8 mouse cellular contexts compared by ENCODE assay signal in genomic region chr14:25832301-25832700, GRCm38 (mm10). TPM values are rescaled to one million over a fixed set of nuclear protein-coding genes. Genes with fewer than 3 reads are reported as not detected.
DNase-seq lines count a peak whose midpoint lies in the region; ATAC-seq and TF ChIP-seq lines count a peak whose summit lies in the region.

No protein-coding gene starts in this region.

- no peak overlapping the region for H3K4me2 ChIP-seq in hindbrain, embryonic 11.5 days (replicated peaks; ENCODE audit: low read depth, low read length)
- no peak overlapping the region for H3K4me2 ChIP-seq in hindbrain, embryonic 13.5 days

- no peaks in the 10 kb centered on the region for H3K27me3 ChIP-seq in hindbrain, embryonic 11.5 days (ENCODE audit: control insufficient read depth, insufficient read depth, low read length)
- no peaks in the 10 kb centered on the region for H3K27me3 ChIP-seq in hindbrain, embryonic 13.5 days
- peaks cover 22% of the 10 kb centered on the region for H3K27me3 ChIP-seq in megakaryocyte, embryonic 14.5 days (replicated peaks)
- H3K27me3 ChIP-seq in small intestine, adult 2 months (ENCODE audit: control insufficient read depth, insufficient read depth, low read length): no peaks in the 10 kb centered on the region

- H3K9me3 ChIP-seq in hindbrain, embryonic 11.5 days (ENCODE audit: control insufficient read depth, low read length): no peaks in the 10 kb centered on the region
- H3K9me3 ChIP-seq in hindbrain, embryonic 13.5 days: no peaks in the 10 kb centered on the region
- H3K9me3 ChIP-seq in megakaryocyte, embryonic 14.5 days: peaks cover 4% of the 10 kb centered on the region; the same call in 1 of the 2 replicates

- H3K4me3 ChIP-seq in hindbrain, embryonic 11.5 days (ENCODE audit: low read depth, low read length): no peak overlapping the region
- no peak overlapping the region for H3K4me3 ChIP-seq in hindbrain, embryonic 13.5 days
- peak overlapping the region; percentile 76 for H3K4me3 ChIP-seq in megakaryocyte, embryonic 14.5 days (replicated peaks)
- no peak overlapping the region for H3K4me3 ChIP-seq in small intestine, adult 2 months (ENCODE audit: low read depth, low read length)

- H3K27ac ChIP-seq in hindbrain, embryonic 11.5 days (ENCODE audit: low read depth, low read length): no peak overlapping the region
- H3K27ac ChIP-seq in hindbrain, embryonic 13.5 days: no peak overlapping the region
- no peak overlapping the region for H3K27ac ChIP-seq in small intestine, adult 2 months (ENCODE audit: insufficient read depth, low read depth, low read length)

- ATAC-seq in hindbrain, embryonic 11.5 days (ENCODE audit: low FRiP score): no peak
- ATAC-seq in hindbrain, embryonic 13.5 days (ENCODE audit: low FRiP score): no peak
- ATAC-seq in hematopoietic stem cell, adult 5-6 weeks (replicated peaks in 1 of 2; ENCODE audit: insufficient read depth in 1 of 2, low FRiP score in 2 of 2, low TSS enrichment in 1 of 2, low read depth in 1 of 2, poor library complexity in 2 of 2, severe bottlenecking in 2 of 2): peak; percentile 89 to 92

- peak; percentile 75 for DNase-seq in hindbrain, embryonic 11.5 days (ENCODE audit: low spot score)
- peak; percentile 37 for DNase-seq in cerebellum, adult 11 months
- DNase-seq in frontal cortex, adult 2 months (ENCODE audit: extremely low spot score in 1 of 2, low spot score in 1 of 2): peak; percentile 67 to 79
- DNase-seq in left cerebral cortex, adult 18-20 months (ENCODE audit: low spot score in 2 of 2): peak; percentile 67 to 68

- peak; percentile 93 for TF ChIP-seq CTCF in small intestine, adult 2 months (IDR thresholded peaks at IDR 0.05; ENCODE audit: extremely low read depth, insufficient read length, insufficient replicate concordance, low read depth, low read length)

- H3K4me1 ChIP-seq in hindbrain, embryonic 11.5 days (replicated peaks; ENCODE audit: control insufficient read depth, insufficient read depth, low read length): no peaks in the 10 kb centered on the region
- no peaks in the 10 kb centered on the region for H3K4me1 ChIP-seq in hindbrain, embryonic 13.5 days (replicated peaks)
- H3K4me1 ChIP-seq in megakaryocyte, embryonic 14.5 days: peaks cover 8% of the 10 kb centered on the region
- peaks cover 2% of the 10 kb centered on the region; the same call in 1 of the 2 replicates for H3K4me1 ChIP-seq in small intestine, adult 2 months (ENCODE audit: control insufficient read depth, insufficient read depth, insufficient read length, low read length)

- no peak overlapping the region for H3K9ac ChIP-seq in hindbrain, embryonic 11.5 days (ENCODE audit: low read depth, low read length)
- H3K9ac ChIP-seq in hindbrain, embryonic 13.5 days: no peak overlapping the region

- no peaks in the 10 kb centered on the region for H3K36me3 ChIP-seq in hindbrain, embryonic 11.5 days (ENCODE audit: control insufficient read depth, insufficient read depth, low read length)
- no peaks in the 10 kb centered on the region for H3K36me3 ChIP-seq in hindbrain, embryonic 13.5 days
- no peaks in the 10 kb centered on the region for H3K36me3 ChIP-seq in megakaryocyte, embryonic 14.5 days (replicated peaks; ENCODE audit: low read length)
- no peaks in the 10 kb centered on the region for H3K36me3 ChIP-seq in small intestine, adult 2 months (ENCODE audit: control insufficient read depth, insufficient read depth, low read length)

- WGBS in hindbrain, embryonic 11.5 days: 14% methylated on average over 14 of the region's 14 CpGs
- 13% methylated on average over 14 of the region's 14 CpGs for WGBS in hindbrain, embryonic 13.5 days
- 3% methylated on average over 14 of the region's 14 CpGs for WGBS in small intestine, adult 2 months

- TF ChIP-seq POLR2A in small intestine, adult 2 months (IDR thresholded peaks at IDR 0.05; ENCODE audit: low read depth, low read length): no peak

RNA-seq across cellular contexts. Expression of gene Anxa11, which starts 9.7 kb away (rescaled TPM):
- 4.3 and 5.5 TPM in 2 replicates for polyA plus RNA-seq in hindbrain, embryonic 11.5 days (2014; fragmentation: Nextera tagmentation; extraction: Ambion mirVana)
- polyA plus RNA-seq in hindbrain, embryonic 13.5 days (2015; fragmentation: Nextera tagmentation; extraction: Ambion mirVana): 3.1 and 3.4 TPM in 2 replicates
- 21.5 and 22.8 TPM in 2 replicates for polyA plus RNA-seq in frontal cortex, adult 2 months (2012; rRNA removed)
- total RNA-seq in hematopoietic stem cell, adult 5-6 weeks (2017): 9.8 and 14.7 TPM in 2 replicates
- total RNA-seq in left cerebral cortex, adult 18-20 months (2021): 10 to 100 TPM; 45.7 to 45.8 TPM
- polyA plus RNA-seq in megakaryocyte, embryonic 14.5 days (2012; ENCODE audit: insufficient read depth, low replicate concordance): 67.6 and 164 TPM in 2 replicates
- 71.5 and 153 TPM in 2 replicates for polyA plus RNA-seq in small intestine, adult 2 months (2012; rRNA removed)

Comparison
In these comparisons a context has a peak if more than half of its experiments do, and no peak if none do; other contexts are left out.
1. ATAC-seq: peak in hematopoietic stem cell, adult 5-6 weeks (2 of 2); none in hindbrain, embryonic 11.5 days (single experiment) and hindbrain, embryonic 13.5 days (single experiment).
2. Peak in every context shown above with its lines, with median percentiles within 50 percentile points of each other: DNase-seq.